Mouse (Mus musculus) thymus, postnatal 4 days (tissue): ENCODE results near the gene Bola1.
"Not testable (repeated sequence)": the region's sequence is repeated elsewhere in the genome, so short reads cannot be mapped to it uniquely, and the experiment has no call there.

Experiments used
- DNase-seq: peaks from one replicate; pipeline ENCODE4 v3.0.0; 2021

Gene Bola1

DNA sequence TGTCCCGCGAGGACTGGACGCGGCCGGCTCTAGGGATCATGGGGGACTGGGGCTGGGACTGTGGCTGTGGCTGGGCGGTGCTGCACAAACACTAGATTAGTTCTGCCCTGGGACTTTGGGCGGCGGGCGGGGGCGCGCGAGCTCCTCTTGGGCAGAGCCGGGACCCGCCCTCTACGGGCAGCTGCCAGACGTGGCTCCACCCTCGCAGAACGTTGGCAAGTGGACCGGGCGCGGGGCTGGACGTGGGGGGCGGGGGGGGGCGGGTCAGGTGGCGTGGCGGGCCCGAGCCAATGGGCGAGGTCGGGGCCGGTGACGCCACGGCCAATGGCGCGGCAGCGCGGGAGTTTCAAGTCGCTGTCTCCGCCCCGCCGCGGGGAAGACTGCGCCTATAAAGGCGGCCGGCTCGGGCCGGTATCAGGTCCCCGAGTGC lies 26.9 kb upstream of the Bola1 start, which contains the start of gene Hist2h3c1:
TSS of gene Hist2h3c1 (plus strand) at position 259 of the 430 bp plus-strand sequence.
- DNase-seq, result not testable (repeated sequence)

DNA sequence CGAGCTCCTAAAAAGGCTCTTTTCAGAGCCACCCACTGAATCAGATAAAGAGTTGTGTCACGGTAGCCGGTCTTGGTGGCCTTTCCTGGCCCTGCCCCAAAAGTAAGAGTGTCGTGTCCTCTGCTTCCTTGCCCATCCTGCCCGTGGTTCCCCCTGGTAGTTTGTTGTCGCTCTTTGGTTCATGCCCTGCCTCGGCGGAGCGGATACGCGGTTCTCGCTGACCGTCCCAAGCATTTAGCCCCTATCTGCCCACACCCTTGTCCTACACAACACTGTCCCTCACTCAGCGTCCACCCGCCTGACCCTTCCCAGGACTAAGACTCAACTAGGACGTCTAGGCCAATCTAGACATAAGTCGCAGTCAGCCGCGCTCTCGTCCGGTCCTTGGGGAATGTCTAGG lies 26.5 kb upstream of the Bola1 start:
- not testable (repeated sequence) for DNase-seq

DNA sequence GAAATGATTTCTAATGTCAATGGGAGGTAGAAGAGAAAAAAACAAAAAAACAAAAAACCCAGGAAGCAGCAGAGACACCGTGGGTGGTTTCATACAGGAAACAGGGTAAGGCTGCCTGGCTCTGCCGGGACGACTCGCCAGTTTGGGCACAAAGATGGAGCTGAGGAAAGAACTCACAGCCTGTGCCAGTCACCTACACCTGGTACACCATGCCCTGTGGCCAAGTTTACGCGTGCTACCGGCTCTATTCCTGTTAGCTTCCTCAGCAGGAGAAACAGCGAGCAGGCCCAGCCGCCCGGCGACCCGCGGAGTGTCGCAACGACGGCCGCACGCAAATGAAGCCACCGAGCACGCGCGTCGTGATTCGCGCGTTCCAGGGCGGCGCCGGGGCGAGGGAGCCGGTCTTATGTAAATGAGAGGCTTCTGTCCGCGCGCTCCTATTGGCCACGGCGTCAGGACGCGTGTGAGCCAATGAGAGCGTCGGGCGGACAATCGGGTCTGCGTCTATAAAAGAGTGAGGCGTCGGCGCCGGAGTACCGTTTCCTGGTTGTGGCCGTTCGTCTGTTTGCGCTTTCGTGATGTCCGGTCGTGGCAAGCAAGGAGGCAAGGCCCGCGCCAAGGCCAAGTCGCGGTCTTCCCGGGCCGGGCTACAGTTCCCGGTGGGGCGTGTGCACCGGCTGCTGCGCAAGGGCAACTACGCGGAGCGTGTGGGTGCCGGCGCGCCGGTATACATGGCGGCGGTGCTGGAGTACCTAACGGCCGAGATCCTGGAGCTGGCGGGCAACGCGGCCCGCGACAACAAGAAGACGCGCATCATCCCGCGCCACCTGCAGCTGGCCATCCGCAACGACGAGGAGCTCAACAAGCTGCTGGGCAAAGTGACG lies 25.7 kb upstream of the Bola1 start, which contains the start of gene Hist2h2aa1:
TSS of gene Hist2h2aa1 (plus strand) at position 495 of the 884 bp plus-strand sequence.
- DNase-seq, result peak; percentile 86

DNA sequence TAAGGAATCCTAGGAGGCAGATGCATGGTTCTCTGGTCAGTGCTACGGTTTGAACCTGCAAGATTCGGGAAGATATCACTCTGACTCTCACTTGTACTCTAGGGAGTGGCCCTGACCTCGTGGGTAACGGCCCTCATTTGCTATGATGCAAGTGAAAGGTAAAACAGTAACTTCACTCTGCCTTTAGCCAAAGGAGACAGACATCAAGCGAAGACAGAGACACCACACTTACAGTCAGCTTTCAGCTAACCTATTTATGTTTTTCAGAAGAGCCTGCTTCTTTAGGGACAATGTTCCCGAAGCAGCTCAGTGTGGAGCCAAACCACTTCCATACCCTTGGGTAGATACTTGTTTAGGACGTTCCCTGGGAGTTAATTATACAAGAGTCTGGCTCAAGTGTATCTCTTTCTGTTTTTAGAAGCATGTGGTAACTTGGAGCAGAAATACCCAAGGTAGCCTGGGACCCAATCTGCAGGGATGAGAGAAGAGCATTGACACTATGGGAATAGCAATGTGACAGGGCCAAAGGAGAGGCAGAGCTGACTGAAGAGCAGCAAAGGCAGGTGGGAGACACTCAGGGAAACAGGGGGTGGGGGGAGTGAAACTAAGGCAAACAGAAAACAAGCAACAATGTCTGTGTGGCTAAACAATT lies 24.5 kb upstream of the Bola1 start:
- no peak for DNase-seq

DNA sequence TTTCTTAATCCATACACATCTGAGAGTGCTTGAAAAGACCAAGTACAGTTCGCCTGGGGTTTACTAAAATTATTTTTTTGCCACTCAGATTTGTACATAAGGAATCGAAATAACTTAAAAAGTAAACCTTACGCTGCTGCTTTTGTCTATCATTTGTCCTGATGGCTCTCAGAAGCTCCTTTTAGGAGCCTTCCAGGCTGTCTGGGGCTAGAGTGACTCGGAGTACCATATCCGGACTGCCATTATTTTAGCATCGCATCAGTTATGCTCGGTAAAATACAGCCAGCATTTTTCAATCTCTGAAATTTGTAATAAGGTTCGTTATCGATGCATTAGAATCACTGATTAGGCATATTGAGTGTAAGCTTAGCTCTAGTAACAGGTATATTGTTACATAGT lies 21.3 kb upstream of the Bola1 start:
- DNase-seq, result no peak

DNA sequence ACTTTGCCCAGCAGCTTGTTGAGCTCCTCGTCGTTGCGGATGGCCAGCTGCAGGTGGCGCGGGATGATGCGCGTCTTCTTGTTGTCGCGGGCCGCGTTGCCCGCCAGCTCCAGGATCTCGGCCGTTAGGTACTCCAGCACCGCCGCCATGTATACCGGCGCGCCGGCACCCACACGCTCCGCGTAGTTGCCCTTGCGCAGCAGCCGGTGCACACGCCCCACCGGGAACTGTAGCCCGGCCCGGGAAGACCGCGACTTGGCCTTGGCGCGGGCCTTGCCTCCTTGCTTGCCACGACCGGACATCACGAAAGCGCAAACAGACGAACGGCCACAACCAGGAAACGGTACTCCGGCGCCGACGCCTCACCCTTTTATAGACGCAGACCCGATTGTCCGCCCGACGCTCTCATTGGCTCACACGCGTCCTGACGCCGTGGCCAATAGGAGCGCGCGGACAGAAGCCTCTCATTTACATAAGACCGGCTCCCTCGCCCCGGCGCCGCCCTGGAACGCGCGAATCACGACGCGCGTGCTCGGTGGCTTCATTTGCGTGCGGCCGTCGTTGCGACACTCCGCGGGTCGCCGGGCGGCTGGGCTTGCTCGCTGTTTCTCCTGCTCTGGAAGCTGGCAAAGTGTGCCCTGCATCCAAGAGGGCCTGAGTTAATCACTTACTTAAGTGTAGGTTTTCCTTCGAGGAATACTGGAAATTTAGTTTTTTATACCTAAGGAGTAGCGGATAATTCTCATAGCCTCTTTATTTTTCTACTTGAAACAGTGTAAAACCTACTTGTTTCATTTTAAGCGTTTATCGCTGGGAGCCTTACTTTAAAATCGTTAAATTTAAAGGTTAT lies 20.7 kb upstream of the Bola1 start, which contains the start of gene Hist2h2aa2:
TSS of gene Hist2h2aa2 (minus strand) at position 328 of the 850 bp plus-strand sequence.
- peak; percentile 92 for DNase-seq

DNA sequence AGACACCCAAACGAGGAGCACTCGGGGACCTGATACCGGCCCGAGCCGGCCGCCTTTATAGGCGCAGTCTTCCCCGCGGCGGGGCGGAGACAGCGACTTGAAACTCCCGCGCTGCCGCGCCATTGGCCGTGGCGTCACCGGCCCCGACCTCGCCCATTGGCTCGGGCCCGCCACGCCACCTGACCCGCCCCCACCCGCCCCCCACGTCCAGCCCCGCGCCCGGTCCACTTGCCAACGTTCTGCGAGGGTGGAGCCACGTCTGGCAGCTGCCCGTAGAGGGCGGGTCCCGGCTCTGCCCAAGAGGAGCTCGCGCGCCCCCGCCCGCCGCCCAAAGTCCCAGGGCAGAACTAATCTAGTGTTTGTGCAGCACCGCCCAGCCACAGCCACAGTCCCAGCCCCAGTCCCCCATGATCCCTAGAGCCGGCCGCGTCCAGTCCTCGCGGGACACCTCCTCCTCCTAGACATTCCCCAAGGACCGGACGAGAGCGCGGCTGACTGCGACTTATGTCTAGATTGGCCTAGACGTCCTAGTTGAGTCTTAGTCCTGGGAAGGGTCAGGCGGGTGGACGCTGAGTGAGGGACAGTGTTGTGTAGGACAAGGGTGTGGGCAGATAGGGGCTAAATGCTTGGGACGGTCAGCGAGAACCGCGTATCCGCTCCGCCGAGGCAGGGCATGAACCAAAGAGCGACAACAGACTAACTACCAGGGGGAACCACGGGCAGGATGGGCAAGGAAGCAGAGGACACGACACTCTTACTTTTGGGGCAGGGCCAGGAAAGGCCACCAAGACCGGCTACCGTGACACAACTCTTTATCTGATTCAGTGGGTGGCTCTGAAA lies 19.7 kb upstream of the Bola1 start, which contains the start of gene Hist2h3c2:
TSS of gene Hist2h3c2 (minus strand) at position 174 of the 840 bp plus-strand sequence.
- peak; percentile 51 for DNase-seq

DNA sequence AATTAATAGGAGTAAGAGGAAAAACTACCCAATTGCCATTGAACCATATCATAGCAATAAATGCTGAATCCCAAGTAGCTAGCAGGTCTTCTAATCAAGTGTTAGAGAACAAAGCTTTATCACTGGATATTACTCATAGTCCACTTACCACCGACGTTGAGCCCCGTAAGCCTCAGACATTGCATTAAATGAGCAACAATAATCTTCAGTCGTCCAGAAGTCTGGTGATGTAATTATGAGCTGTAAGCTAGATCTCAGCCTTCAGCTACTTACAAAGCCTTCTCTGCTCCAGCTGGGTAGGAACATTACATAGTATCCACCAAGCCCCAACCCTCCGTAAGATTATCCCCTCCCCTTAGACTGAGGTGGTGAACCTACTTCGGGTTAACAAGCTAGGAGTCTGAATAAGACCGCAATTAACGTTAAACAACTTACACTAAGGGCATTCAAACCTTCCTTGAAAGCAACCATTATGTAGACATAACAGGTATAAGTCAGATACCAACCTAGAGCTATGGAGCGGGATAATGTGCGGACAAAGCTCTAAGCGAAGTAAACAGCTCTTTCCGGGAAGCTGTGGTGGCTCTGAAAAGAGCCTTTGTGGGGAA lies 18.5 kb upstream of the Bola1 start:
- no peak for DNase-seq

DNA sequence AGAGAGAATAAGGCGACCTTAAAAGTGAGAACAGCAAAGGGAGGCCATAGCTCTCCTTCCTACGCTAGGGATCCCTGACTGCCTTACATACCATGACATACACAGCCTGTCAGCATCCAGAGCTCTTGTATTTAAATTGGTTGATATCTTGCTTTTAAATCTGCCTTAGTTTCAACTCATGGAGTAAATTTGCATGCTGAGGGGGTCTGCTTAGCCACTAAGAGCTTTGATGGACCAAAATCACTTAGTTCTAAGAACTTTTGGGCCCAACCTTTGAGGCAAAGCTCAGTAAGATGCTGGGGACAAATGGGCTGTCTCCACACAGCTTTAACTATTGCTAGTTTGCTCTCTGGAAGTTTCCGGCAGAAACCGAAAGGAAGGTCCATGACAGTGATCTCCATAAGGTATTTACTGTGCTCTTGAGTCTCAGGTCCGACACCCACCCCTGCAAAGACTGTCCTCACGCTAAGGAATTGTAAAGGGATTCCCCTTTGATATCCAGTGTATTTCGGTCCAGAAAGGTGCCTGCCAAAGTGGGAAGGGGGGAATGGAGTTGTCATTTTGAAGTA lies 17.9 kb upstream of the Bola1 start:
- DNase-seq, result no peak

DNA sequence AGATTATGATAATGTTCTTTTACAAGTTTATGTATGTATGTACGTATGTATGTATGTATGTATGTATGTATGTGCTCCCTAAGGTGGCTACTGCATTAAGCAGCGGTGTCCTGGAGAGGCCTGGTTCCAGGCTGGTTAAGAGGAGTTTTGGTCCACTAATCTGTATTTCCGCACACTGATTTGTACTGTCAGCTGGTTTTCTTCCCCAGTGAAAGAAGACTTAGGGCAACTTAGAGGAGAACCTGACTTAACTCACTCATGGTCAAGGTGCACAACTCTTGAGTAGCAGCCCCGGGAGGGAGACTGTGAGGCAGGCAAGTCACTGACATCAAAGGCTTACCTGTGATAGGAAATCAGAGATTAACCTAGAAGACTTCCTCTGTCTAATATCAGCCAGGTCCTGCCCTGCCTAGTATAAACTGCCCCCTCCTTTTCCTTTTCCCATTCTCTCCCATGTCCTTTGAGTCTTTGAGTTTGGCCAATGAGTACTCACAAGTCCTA lies 17.4 kb upstream of the Bola1 start:
- DNase-seq, result no peak

DNA sequence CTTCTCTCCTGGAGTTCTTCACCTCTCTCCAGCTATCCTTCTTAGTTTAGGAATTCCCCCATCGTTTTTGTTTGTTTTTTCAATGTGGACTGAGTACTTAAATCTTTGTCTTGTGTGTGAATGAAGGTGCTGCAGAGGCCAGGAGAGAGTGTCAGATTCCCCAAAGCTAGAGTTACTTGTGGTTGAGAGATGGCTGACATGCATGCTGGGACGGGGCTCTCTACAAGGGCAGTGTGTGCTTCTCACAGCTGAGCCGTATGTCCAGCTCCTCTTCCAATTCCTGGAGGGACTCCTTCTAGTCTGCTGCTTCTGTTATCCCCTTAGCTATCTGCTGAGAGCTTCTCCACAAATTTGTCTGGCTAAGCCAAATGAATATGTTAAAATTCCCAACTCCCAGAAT lies 16.3 kb upstream of the Bola1 start:
- DNase-seq, result no peak

DNA sequence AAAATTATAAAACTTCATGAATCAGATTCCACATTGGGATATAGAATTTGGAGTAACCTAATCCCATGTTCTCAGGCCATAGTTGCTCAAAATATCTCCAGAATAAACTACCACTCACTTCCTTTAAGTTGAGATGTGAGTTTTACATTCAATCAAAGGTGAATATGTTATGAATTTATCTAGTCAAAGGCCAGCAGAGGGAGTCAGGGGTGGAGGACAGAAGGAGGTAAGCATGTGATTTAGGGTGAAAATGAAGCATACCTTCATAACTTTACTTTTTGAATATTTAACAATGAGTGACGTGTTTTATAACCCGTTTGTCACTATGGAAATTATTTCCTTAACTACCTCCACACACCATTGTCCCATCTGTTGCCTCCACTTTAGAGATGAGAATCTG lies 15.4 kb upstream of the Bola1 start:
- DNase-seq, result no peak

DNA sequence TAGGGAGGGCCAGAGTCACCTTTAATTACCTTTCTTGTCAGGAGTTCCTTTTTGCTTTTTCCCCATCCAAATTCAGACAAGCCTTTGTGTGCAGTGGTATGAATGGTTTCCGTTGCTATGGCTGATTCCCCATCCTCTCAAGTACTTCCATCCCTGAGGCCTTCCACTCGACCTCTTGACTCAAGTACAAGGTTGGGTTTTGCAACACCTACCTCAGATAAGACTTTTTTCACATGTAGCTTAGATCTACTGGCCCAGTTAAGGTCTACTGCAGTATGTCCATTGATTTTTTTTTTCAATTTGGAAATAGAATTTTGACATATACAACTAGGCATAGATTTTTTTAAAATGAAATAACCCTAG lies 12.2 kb upstream of the Bola1 start:
- no peak for DNase-seq

DNA sequence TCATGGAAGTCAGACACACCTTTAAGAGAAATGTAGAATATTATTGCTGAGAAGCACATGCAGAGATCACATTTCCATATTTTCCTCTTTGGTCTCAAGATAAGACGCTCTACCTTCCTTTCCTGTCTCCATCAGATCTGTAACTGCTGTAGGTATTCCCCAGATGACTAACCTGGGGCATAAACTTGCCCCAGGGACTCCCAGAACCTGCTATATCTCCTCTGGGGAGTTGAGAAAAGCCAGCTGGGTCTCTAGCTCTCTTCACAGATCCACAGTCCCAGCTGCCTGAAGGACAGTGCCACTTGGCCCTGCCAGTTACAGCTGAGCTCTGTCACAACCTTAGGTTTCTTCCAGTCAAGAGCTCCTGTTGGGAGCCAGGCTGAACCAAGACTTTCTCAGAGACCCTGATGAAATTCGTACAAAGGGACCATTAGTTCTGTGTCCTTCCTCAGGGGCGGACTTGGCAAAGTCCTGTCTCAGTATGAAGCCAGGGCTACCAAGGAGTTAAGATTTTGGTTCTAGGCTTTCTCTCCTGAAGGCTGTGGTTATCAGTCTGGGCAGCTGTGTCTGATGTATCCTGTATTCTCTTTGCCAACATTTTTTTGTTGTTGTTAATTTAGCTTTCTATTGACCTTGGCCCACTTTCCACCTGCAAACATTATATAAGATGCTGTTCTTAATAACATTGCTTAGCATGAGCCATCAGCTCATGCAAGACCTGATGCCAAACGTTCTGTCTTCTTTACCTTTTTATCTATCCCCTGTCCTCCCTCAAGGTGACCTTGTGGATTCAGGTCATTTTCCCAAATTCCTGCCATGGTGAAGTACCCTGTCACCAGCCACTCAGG lies 11.6 kb upstream of the Bola1 start:
- DNase-seq, result no peak

DNA sequence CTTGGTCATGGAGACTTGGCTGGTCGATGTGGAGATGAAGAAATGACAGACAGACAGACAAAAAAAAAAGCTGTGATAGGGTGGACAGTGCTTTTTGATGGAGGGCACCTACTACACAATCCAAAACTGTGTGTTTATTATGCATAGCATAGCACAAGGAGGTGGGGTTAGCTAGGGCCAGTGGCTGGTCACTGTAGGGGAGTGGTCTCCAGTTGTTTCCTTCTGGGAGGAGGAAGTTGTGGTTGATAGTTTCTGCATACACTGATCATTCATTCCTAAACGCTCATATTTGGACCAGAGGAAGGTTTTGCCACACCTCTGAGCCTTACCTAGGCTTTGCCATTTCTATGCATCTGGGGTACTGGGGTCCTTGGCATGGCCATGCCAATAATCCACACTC lies 10.9 kb upstream of the Bola1 start:
- no peak for DNase-seq

DNA sequence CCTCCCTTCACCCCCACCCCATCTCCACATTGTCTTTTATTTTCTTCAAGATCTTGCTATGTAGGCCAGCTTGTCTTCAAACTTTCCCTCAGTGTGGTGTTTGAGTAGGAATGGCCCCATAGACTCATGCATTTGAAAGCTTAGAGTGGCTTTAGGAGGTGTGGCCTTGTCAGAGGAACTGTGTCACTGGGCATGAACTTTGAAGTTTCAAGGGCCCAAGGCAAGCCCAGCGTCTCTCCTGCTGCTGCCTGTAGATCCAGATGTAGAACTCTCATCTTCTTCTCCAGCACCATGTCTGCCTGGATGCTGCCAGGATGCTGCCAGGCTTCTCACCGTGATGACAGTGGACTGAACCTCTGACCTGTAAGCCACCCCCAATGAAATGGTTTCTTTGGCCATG lies 9.3 kb upstream of the Bola1 start:
- DNase-seq, result no peak

DNA sequence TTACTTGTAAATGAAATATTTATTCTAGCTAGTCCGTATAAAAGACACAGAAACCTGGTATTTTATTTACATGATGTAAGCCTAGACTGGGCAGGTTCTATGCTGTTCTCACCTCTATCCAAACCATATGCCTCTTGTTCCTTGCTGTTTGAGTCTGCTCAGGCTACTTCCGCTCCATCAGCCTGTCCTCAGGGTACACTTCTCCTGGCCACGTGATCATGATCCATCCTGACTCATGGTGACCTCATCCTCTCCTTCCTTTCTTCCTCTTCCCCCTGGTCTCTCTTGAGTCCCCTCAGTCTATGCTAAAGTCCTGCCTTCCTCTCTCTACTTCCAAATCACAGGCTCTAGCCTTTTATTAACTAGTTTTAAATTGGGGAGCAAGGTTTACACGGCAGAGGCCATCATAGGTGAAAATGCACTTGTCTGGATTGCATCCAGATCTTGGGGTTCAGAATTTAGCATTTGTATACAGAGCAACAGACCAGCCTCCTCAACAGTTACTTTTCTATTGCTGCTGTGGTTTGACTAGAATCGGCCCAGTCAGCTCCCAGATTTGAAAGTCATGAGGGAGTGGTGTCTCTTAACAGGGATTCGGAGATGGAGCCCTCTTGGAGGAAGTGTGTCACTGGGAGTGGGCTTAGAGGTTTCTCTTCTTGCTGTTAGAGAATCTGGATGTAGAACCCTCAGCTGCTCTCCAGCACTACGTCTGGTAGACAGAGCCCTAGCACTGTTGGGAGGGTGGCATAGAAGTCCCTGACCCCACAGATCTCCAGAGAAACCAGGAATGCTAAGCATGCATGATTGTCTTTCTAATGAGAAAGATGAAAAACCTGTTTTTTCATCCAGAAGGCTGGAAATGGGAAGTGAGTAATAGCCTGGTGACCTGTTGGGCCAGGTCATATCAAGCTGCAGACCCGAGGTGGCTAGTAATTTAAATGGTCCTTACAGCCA lies 7.5 kb upstream of the Bola1 start:
- DNase-seq, result no peak

DNA sequence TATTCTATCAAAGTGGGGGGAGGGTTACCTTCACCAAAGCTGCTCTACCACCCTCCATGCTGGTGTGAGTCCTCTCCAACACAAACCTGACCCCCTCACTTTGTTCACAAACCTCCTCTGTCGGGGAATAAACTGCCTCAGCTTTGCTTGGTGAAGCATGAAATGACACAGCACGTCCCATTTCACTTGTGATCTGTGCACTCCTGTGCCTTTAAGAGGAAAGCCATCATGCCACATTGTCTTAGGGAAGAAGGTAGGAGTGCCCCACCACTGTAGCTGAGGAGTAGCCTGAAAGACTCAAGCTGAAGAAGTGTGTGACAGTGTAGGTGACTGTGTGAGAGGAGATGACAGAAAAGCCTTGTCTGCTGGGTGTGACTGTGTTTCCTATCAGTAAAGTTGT lies 5.9 kb upstream of the Bola1 start:
- DNase-seq, result no peak

DNA sequence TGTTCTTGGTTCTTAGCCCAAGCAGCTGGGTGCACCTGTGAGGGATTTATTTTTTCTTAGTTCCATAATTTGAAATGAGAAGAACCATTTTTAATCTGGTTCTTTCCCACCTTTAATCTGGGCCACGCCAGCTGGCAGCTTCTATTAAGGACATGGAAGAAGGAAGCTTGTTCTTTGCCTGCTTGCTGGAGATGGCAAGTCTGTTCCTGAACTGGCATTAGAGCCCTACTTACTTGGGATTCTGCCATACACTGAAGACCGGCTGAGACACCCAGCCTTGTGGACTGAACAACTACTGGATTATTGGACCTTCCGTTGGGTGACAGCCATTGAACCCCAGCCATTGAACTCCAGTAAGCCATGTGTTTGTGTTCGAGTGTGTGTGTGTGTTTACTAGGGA lies 3.3 kb upstream of the Bola1 start:
- DNase-seq, result no peak
